Mouse (Mus musculus) embryonic facial prominence, embryonic 14.5 days (tissue): ENCODE measurements around the gene Col26a1. TPM values are rescaled to one million over a fixed set of nuclear protein-coding genes. Genes with fewer than 3 reads are reported as not detected.

Experiments
- ATAC-seq: fragments of 200-750 bp; cut with Nextera tagmentation; 2 replicates; pipeline ENCODE4 v1.8.0; 2017; ENCODE audit warnings: low read depth, moderate number of reproducible peaks, moderate TSS enrichment
- DNase-seq: peaks from one replicate; pipeline ENCODE4 v3.0.0-alpha.2; 2015; ENCODE audit warnings: low spot score
- H3K27ac ChIP-seq: fragments of 300-500 bp; sonication (generic); replicated peaks from 2 replicates; pipeline ENCODE4 v1.5.1; 2014; ENCODE audit warnings: low read depth, mild to moderate bottlenecking, low read length, moderate library complexity
- H3K27me3 ChIP-seq: fragments of 300-500 bp; sonication (generic); replicated peaks from 2 replicates; pipeline ENCODE4 v1.6.1; 2014; ENCODE audit warnings: low read length; ENCODE audit not compliant: control insufficient read depth, insufficient read depth
- H3K36me3 ChIP-seq: fragments of 300-500 bp; sonication (generic); 2 replicates; pipeline ENCODE4 v1.6.1; 2014; ENCODE audit warnings: low read length, mixed read lengths; ENCODE audit not compliant: control insufficient read depth, insufficient read depth
- H3K4me1 ChIP-seq: fragments of 300-500 bp; sonication (generic); 2 replicates; pipeline ENCODE4 v1.6.1; 2014; ENCODE audit warnings: antibody characterized with exemption, low read length; ENCODE audit not compliant: control insufficient read depth, insufficient read depth
- H3K4me2 ChIP-seq: fragments of 300-500 bp; sonication (generic); 2 replicates; pipeline ENCODE4 v1.6.1; 2014; ENCODE audit warnings: low read depth, mild to moderate bottlenecking, low read length, moderate library complexity, mixed read lengths
- H3K4me3 ChIP-seq: fragments of 300-500 bp; sonication (generic); 2 replicates; pipeline ENCODE4 v1.5.1; 2014; ENCODE audit warnings: low read depth, mild to moderate bottlenecking, low read length
- H3K9ac ChIP-seq: fragments of 300-500 bp; sonication (generic); 2 replicates; pipeline ENCODE4 v1.6.1; 2014; ENCODE audit warnings: low read depth, mild to moderate bottlenecking, low read length, moderate library complexity, mixed read lengths
- H3K9me3 ChIP-seq: fragments of 300-500 bp; sonication (generic); 2 replicates; pipeline ENCODE4 v1.6.1; 2016; ENCODE audit warnings: low read length; ENCODE audit not compliant: control insufficient read depth
- WGBS: fragments of 180-500 bp; shearing (Covaris S2); extraction: QIAGEN DNeasy Blood & Tissue Kit; methylation state at CpG from one replicate; pipeline ENCODE4 v1.1.7; 2014; 5-methylcytosine and 5-hydroxymethylcytosine counted together
- polyA plus RNA-seq: library from polyadenylated mRNA; unstranded; fragments of >200 nt; fragmentation: Nextera tagmentation; extraction: Ambion mirVana; gene quantifications from 2 replicates; pipeline ENCODE4 v1.2.1, GENCODE M21; 2014

Col26a1 gene
- polyA plus RNA-seq, 1 experiment from 2014 or later, result 92.5 TPM

DNA sequence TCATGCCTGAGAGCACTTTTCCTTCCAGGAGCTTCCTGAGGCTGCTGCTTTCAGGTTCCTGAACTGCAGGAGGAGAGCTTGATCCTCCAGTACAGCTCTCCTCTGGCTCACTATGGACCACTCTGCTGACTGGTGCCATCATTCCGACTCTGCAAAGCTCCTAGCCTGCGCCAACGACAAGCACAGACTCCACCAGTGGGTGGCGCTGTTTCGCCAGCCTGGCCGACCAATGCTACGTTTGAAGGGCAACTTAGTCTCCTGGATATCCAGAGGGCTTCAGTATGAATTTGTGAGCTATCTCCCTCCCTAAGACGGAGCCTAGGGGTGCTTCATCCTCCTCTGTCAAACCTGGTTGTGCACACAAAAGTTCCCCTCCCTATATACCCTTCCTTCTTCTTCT lies 43.0 kb downstream of the Col26a1 start:
- ATAC-seq (peak; percentile 37; the same call in 1 of the 2 replicates), DNase-seq (peak; percentile 58)
- Histone ChIP-seq H3K4me2 (no peak overlapping the region), H3K4me1 (peaks cover 18% of the 10 kb centered on the region), H3K27me3 (no peaks in the 10 kb centered on the region), H3K9me3 (no peaks in the 10 kb centered on the region), H3K4me3 (no peak overlapping the region), H3K36me3 (peaks cover 41% of the 10 kb centered on the region), H3K9ac (0 out of 2 replicates have a peak overlapping the region, but pooled peaks have one; percentile 4), H3K27ac (no peak overlapping the region)
- 19% methylated on average over 8 of the region's 8 CpGs for WGBS

DNA sequence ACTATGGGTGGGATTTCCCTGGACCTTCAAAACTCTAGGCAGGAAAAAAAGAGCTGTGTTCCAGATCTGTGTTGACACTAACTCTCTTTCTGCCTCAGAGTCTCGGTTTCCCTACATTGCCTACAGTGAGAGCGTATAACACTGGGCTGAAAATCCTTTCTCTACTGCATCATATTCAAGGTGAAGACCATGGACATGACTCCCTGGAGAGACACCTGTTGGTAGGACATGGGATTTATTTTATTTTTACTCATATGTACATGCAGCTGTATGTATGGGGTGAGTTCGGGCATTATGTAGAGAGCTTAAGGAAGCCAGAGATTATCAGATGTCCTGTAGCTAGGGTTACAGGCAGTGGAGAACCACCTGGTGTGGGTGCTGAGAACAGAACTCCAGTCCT lies 50.0 kb downstream of the Col26a1 start:
- peaks cover 54% of the 10 kb centered on the region for H3K36me3 ChIP-seq
- DNase-seq, result no peak
- H3K9ac ChIP-seq, result no peak overlapping the region
- ATAC-seq, result no peak
- H3K4me2 ChIP-seq, result no peak overlapping the region
- no peaks in the 10 kb centered on the region for H3K27me3 ChIP-seq
- no peaks in the 10 kb centered on the region for H3K9me3 ChIP-seq
- no peaks in the 10 kb centered on the region; the same call in 1 of the 2 replicates for H3K4me1 ChIP-seq
- H3K27ac ChIP-seq, result no peak overlapping the region
- H3K4me3 ChIP-seq, result no peak overlapping the region
- WGBS, result 84% methylated on average over 3 of the region's 3 CpGs

DNA sequence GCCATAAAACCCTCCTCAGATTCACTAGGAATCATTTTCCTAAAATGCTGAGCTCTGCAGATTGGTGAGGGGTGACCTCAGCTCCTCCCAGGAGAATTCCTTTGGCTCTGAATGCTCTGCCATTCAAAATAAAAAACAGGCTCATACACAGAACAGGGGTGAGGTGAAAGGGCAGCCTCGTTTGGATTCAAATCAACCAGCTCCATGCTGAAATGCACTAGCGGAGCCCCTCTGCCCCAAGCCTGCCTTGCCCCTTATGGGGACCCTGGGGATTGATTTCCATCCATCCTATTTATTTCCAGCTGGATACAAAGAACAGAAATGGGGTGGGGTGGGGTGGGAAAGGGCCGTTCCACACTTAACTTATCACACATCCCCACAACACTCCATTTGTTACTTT lies 52.9 kb downstream of the Col26a1 start:
- H3K4me3 ChIP-seq, result no peak overlapping the region
- H3K27ac ChIP-seq, result no peak overlapping the region
- peaks cover 39% of the 10 kb centered on the region for H3K36me3 ChIP-seq
- H3K9ac ChIP-seq, result no peak overlapping the region
- ATAC-seq, result no peak
- H3K9me3 ChIP-seq, result no peaks in the 10 kb centered on the region
- no peaks in the 10 kb centered on the region for H3K4me1 ChIP-seq
- 66% methylated on average over 3 of the region's 3 CpGs for WGBS
- H3K27me3 ChIP-seq, result no peaks in the 10 kb centered on the region
- H3K4me2 ChIP-seq, result no peak overlapping the region
- no peak for DNase-seq

DNA sequence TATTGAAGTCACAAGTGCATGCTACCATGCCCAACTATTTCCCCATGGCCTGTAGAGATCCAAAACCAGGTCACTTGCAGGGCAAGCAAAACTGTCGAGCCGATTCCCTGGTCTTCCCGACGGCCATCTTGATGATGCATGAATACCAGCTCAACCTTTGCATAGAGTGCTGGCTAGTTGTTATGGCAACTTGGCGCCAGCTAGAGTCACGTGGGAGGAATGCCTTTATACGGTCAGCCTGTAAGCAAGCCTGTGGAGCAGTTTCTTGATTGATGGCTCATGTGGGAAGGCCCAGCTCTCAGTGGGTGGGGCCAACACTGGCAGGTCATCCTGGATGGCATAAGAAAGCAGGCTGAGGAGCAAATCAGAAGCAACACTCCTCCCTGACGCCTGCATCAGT lies 61.0 kb downstream of the Col26a1 start:
- no peak overlapping the region for H3K4me3 ChIP-seq
- no peak overlapping the region for H3K27ac ChIP-seq
- WGBS, result 91% methylated on average over 8 of the region's 8 CpGs
- peaks cover 9% of the 10 kb centered on the region; the same call in 1 of the 2 replicates for H3K9me3 ChIP-seq
- peaks cover 25% of the 10 kb centered on the region for H3K36me3 ChIP-seq
- H3K4me2 ChIP-seq, result no peak overlapping the region
- H3K27me3 ChIP-seq, result no peaks in the 10 kb centered on the region
- ATAC-seq, result no peak
- DNase-seq, result no peak
- no peaks in the 10 kb centered on the region for H3K4me1 ChIP-seq
- no peak overlapping the region for H3K9ac ChIP-seq

DNA sequence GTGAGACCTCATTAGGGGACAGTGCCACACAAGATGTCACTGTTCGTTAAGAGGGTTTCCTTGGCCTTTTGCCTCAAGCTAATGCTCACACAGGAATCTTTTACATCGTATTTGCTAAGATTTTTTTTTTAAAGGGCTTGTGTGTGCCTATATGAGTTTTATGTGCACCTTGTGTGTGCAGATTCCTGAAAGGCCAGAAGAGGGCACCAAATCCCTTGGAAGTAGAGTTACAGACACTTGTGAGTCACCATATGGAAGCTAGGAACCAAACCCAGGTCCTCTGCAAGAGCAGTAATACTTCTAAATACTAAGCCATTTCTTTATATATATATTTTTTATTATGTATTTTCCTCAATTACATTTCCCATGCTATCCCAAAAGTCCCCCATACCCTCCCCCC lies 62.1 kb downstream of the Col26a1 start:
- WGBS, result 90% methylated on average over 2 of the region's 2 CpGs
- no peak overlapping the region for H3K4me3 ChIP-seq
- H3K36me3 ChIP-seq, result peaks cover 35% of the 10 kb centered on the region
- ATAC-seq (no peak), DNase-seq (no peak)
- H3K27ac ChIP-seq, result no peak overlapping the region
- H3K9ac ChIP-seq, result no peak overlapping the region
- H3K4me1 ChIP-seq, result no peaks in the 10 kb centered on the region
- H3K27me3 ChIP-seq, result no peaks in the 10 kb centered on the region
- no peak overlapping the region for H3K4me2 ChIP-seq
- H3K9me3 ChIP-seq, result peaks cover 9% of the 10 kb centered on the region; the same call in 1 of the 2 replicates

DNA sequence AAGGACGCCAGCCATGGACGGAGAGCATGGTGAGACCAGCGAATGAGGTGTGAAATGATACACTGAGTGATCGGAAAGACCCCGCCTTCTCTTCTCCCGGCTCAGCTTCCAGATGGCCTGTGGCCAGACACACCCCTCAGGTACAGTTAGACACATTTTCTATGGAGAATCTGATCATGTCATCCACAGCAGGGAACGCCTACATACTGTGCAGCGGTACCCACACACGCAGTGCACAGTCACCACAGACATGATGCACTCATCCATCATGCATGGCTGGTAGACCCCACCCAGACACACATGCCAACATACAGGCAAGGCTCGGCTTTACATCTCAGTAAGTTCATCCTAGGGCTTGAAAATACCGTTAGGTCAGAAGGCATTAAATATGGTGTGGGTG lies 63.3 kb downstream of the Col26a1 start:
- DNase-seq, result no peak
- H3K4me1 ChIP-seq, result no peaks in the 10 kb centered on the region
- no peak overlapping the region for H3K27ac ChIP-seq
- no peak overlapping the region for H3K4me2 ChIP-seq
- WGBS, result 64% methylated on average over 11 of the region's 11 CpGs
- H3K27me3 ChIP-seq, result no peaks in the 10 kb centered on the region
- H3K4me3 ChIP-seq, result no peak overlapping the region
- no peak overlapping the region for H3K9ac ChIP-seq
- H3K36me3 ChIP-seq, result peaks cover 44% of the 10 kb centered on the region
- H3K9me3 ChIP-seq, result peaks cover 15% of the 10 kb centered on the region; the same call in 1 of the 2 replicates
- ATAC-seq, result no peak

DNA sequence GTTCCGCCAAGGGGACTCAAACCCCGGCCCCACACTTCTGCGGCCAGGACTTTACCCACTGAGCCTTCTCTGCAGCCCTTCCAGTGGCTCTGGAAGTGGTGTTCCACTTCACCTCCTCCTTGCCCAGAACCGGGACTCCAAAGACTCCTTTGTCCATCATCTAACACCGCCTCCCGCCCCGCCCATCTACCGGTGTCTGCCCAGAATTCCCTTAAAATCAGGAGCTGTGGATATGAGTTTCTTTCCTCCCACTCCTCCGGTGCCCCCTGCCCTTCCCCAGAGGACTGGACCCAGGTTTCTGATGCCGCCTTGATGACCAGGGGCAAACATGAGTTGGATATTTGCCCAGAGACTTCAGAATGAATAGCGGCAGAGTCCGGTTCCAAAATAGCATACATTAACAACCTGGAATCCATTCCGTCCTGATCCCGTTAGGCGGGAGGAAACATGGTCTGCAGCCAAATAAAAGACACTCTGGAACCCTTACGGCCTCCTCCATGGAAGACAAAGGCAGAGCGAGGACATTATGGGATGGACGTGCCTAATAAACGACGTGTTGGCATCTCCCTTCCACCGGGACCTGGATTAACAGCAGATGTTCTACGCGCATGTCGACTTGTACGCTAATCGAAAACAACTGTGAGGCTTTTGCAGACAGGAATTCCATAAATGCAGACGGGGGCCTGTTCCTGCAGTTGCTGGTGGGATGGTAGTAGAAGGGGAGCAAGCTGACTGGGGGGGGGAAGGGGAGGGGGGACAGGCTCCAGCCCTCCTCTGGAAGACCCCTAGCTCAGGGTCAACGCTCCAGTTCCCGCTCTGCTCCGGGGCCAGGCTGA lies 72.3 kb downstream of the Col26a1 start:
- peak overlapping the region; percentile 80 for H3K27ac ChIP-seq
- H3K4me1 ChIP-seq, result peaks cover 22% of the 10 kb centered on the region
- peak overlapping the region; percentile 17 for H3K9ac ChIP-seq
- H3K4me2 ChIP-seq, result peak overlapping the region; percentile 43
- peaks cover 5% of the 10 kb centered on the region; the same call in 1 of the 2 replicates for H3K9me3 ChIP-seq
- H3K36me3 ChIP-seq, result peaks cover 12% of the 10 kb centered on the region; the same call in 1 of the 2 replicates
- ATAC-seq (peak; percentile 83), DNase-seq (peak; percentile 97)
- peak overlapping the region; percentile 8 for H3K4me3 ChIP-seq
- 27% methylated on average over 30 of the region's 30 CpGs for WGBS
- H3K27me3 ChIP-seq, result no peaks in the 10 kb centered on the region

DNA sequence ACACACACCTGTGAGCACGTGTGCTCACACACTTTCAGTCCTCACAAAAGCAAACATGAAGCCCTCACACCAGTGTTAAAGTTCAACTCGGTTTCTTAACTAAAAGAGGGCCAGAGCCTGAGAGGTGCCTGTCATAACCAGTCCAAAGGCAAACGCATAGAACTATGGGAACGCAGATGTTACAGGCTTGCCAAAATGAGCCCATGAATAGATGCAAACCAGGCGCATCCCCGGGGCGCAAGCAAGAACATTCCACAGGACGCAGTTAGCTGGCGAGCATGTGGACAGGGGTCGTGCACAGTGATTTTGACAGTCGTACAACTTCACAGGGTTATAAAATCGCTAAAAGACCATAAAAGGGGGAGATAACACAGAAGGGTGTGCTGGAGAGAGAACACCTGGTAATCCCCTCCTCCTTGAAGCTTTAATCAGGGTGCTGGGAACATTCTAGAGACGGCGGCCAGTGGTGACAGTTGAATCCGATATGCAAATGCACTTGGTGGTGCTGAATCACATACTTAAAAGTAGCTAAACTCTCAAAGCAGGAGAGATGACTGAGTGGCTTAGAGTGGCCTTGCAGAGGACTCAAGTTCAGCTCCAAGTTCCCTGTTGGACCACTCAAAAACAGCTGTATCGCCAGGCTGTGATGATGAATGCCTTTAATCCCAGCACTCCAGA lies 76.5 kb downstream of the Col26a1 start:
- DNase-seq, result peak; percentile 68
- Histone ChIP-seq H3K36me3 (no peaks in the 10 kb centered on the region), H3K27ac (peak overlapping the region; percentile 74), H3K4me1 (peaks cover 57% of the 10 kb centered on the region), H3K27me3 (no peaks in the 10 kb centered on the region), H3K4me3 (no peak overlapping the region), H3K9me3 (no peaks in the 10 kb centered on the region), H3K9ac (no peak overlapping the region), H3K4me2 (peak overlapping the region; percentile 5; the same call in 1 of the 2 replicates)
- ATAC-seq, result no peak
- WGBS, result 27% methylated on average over 16 of the region's 16 CpGs
